Mouse (Mus musculus) gastrocnemius, adult 18-20 months (tissue): Measurements from ENCODE around the gene Tyrp1. TPM values are rescaled to one million over a fixed set of nuclear protein-coding genes. Genes with fewer than 3 reads are reported as not detected.

Experiments used
- DNase-seq: peaks from one replicate; pipeline ENCODE4 v3.0.0; 2021; ENCODE audit warnings: low spot score
- total RNA-seq, 2 experiments: library from RNA; stranded (reverse); gene quantifications; 2 replicates each; pipeline ENCODE4 v1.2.3; 2021

The Tyrp1 gene
- total RNA-seq, 2 experiments from 2014 or later: not detected

- DNase-seq: no peak
These were observed 61.5 kb downstream of the Tyrp1 start for GRCm38 (mm10) chr4:80895278-80895894.

Other genes starting within 250 kb of the Tyrp1 start
- gene Lurap1l, start 76.5 kb downstream of the Tyrp1 start, total RNA-seq: under 1 TPM; 0.68 to 0.93 TPM